In genomic region chr4:134760793-134761201, GRCm38 (mm10) we compare ENCODE assay signal across 8 mouse cellular contexts. TPM values are rescaled to one million over a fixed set of nuclear protein-coding genes. Genes with fewer than 3 reads are reported as not detected.
DNase-seq lines count a peak whose midpoint lies in the region; ATAC-seq and TF ChIP-seq lines count a peak whose summit lies in the region.

No protein-coding gene starts in this region.

- no peaks in the 10 kb centered on the region for H3K27me3 ChIP-seq in heart, embryonic 14.5 days (ENCODE audit: control insufficient read depth, insufficient read depth, low read length)
- H3K27me3 ChIP-seq in midbrain, embryonic 15.5 days (replicated peaks): 0 out of 2 replicates have a peak, but pooled peaks cover 2% of the 10 kb centered on the region

- H3K36me3 ChIP-seq in heart, embryonic 14.5 days (ENCODE audit: control insufficient read depth, insufficient read depth, low read length): no peaks in the 10 kb centered on the region
- no peaks in the 10 kb centered on the region for H3K36me3 ChIP-seq in midbrain, embryonic 15.5 days (replicated peaks)

- peak overlapping the region; percentile 13 for H3K4me3 ChIP-seq in bone marrow, adult 2 months (replicated peaks; ENCODE audit: control insufficient read depth, low read depth, low read length)
- no peak overlapping the region for H3K4me3 ChIP-seq in heart, embryonic 14.5 days (ENCODE audit: control insufficient read depth in 1 of 2, insufficient read depth in 1 of 2, low read depth in 1 of 2, low read length in 2 of 2)
- H3K4me3 ChIP-seq in midbrain, embryonic 15.5 days: no peak overlapping the region

- DNase-seq in NIH3T3 (ENCODE audit: low read depth) (peak; percentile 67), liver (peak; percentile 66)
- DNase-seq in ovary, postnatal 14 days (ENCODE audit: low spot score): peak; percentile 66
- no peak for DNase-seq in layer of hippocampus, postnatal 36 days
- no peak for DNase-seq in thymus, postnatal 25 days

- TF ChIP-seq POLR2A in bone marrow, adult 2 months (IDR thresholded peaks at IDR 0.05; ENCODE audit: borderline replicate concordance, control insufficient read depth, low read depth, low read length): no peak

- no peak overlapping the region for H3K9ac ChIP-seq in heart, embryonic 14.5 days (ENCODE audit: low read length)
- H3K9ac ChIP-seq in midbrain, embryonic 15.5 days: no peak overlapping the region

- 18% methylated on average over 9 of the region's 9 CpGs for WGBS in bone marrow, adult 2 months
- WGBS in heart, embryonic 14.5 days: 6% methylated on average over 9 of the region's 9 CpGs
- WGBS in midbrain, embryonic 15.5 days: 67% methylated on average over 9 of the region's 9 CpGs

- H3K4me1 ChIP-seq in bone marrow, adult 2 months (ENCODE audit: control insufficient read depth, insufficient read depth, low read length): peaks cover 62% of the 10 kb centered on the region
- peaks cover 54 to 64% of the 10 kb centered on the region in 2 experiments for H3K4me1 ChIP-seq in heart, embryonic 14.5 days (ENCODE audit: control insufficient read depth in 2 of 2, insufficient read depth in 2 of 2, low read length in 2 of 2)
- H3K4me1 ChIP-seq in midbrain, embryonic 15.5 days: no peaks in the 10 kb centered on the region

- H3K4me2 ChIP-seq in heart, embryonic 14.5 days (ENCODE audit: low read length): peak overlapping the region; percentile 39
- no peak overlapping the region for H3K4me2 ChIP-seq in midbrain, embryonic 15.5 days

- peak; percentile 56 for ATAC-seq in heart, embryonic 14.5 days (ENCODE audit: insufficient number of reproducible peaks, insufficient read depth, low FRiP score, low read depth)
- ATAC-seq in midbrain, embryonic 15.5 days (replicated peaks): no peak

- TF ChIP-seq CTCF in bone marrow, adult 2 months (IDR thresholded peaks at IDR 0.05; ENCODE audit: control insufficient read depth, insufficient read depth, low read length): no peak

- no peaks in the 10 kb centered on the region for H3K9me3 ChIP-seq in heart, embryonic 14.5 days (ENCODE audit: control insufficient read depth, low read length)
- H3K9me3 ChIP-seq in midbrain, embryonic 15.5 days: no peaks in the 10 kb centered on the region

- peak overlapping the region; percentile 74 for H3K27ac ChIP-seq in bone marrow, adult 2 months (ENCODE audit: control insufficient read depth, insufficient read depth, low read depth, low read length, poor library complexity)
- H3K27ac ChIP-seq in heart, embryonic 14.5 days (replicated peaks in 1 of 2; ENCODE audit: control insufficient read depth in 1 of 2, insufficient read depth in 1 of 2, low read depth in 2 of 2, low read length in 2 of 2): peak overlapping the region; percentile 60 to 64
- no peak overlapping the region for H3K27ac ChIP-seq in midbrain, embryonic 15.5 days

RNA-seq across cellular contexts. Expression of gene Ldlrap1, which starts 7.0 kb away (rescaled TPM):
- polyA plus RNA-seq in bone marrow, adult 2 months (2011; ENCODE audit: insufficient read depth, insufficient read length, low replicate concordance, missing spikeins): 23.1 and 45.9 TPM in 2 replicates
- 10.7 and 12.3 TPM in 2 replicates for polyA plus RNA-seq in heart, embryonic 14.5 days (2014; fragmentation: Nextera tagmentation; extraction: Ambion mirVana)
- total RNA-seq in layer of hippocampus, postnatal 36 days (2021): 1 to 10 TPM; 1.8 to 2.7 TPM
- 2.7 and 3.0 TPM in 2 replicates for polyA plus RNA-seq in midbrain, embryonic 15.5 days (2015; fragmentation: Nextera tagmentation; extraction: Ambion mirVana)

RNA-seq across cellular contexts. Expression of gene Man1c1, which starts 56.7 kb away (rescaled TPM):
- polyA plus RNA-seq in bone marrow, adult 2 months (2011; ENCODE audit: insufficient read depth, insufficient read length, low replicate concordance, missing spikeins): 2.7 and 7.3 TPM in 2 replicates
- 7.8 TPM in 2 replicates for polyA plus RNA-seq in heart, embryonic 14.5 days (2014; fragmentation: Nextera tagmentation; extraction: Ambion mirVana)
- total RNA-seq in layer of hippocampus, postnatal 36 days (2021): 10 to 100 TPM; 21.6 to 23.8 TPM
- polyA plus RNA-seq in midbrain, embryonic 15.5 days (2015; fragmentation: Nextera tagmentation; extraction: Ambion mirVana): 3.8 and 4.3 TPM in 2 replicates

Comparison
In these comparisons a context has a peak if more than half of its experiments do, and no peak if none do; other contexts are left out.
1. DNase-seq: peak in NIH3T3 (single experiment), liver (single experiment) and ovary, postnatal 14 days (single experiment); none in layer of hippocampus, postnatal 36 days (0 of 2) and thymus, postnatal 25 days (single experiment).